Mouse (Mus musculus) hindbrain, embryonic 10.5 days (tissue): ENCODE measurements around the gene Oard1. TPM values are rescaled to one million over a fixed set of nuclear protein-coding genes. Genes with fewer than 3 reads are reported as not detected.

Experiments
- DNase-seq: peaks from one replicate; pipeline ENCODE4 v3.0.0-alpha.2; 2017; ENCODE audit warnings: low spot score
- H3K27ac ChIP-seq: fragments of 300-500 bp; sonication (generic); 2 replicates; pipeline ENCODE4 v1.5.1; 2016; ENCODE audit warnings: mild to moderate bottlenecking, moderate library complexity
- H3K27me3 ChIP-seq: fragments of 300-500 bp; sonication (generic); 2 replicates; pipeline ENCODE4 v1.6.1; 2016; ENCODE audit warnings: mild to moderate bottlenecking; ENCODE audit not compliant: poor library complexity, insufficient read depth, severe bottlenecking
- H3K36me3 ChIP-seq: fragments of 300-500 bp; sonication (generic); 2 replicates; pipeline ENCODE4 v1.6.1; 2016; ENCODE audit warnings: mild to moderate bottlenecking, moderate library complexity
- H3K4me1 ChIP-seq: fragments of 300-500 bp; sonication (generic); replicated peaks from 2 replicates; pipeline ENCODE4 v1.6.1; 2016; ENCODE audit warnings: mild to moderate bottlenecking
- H3K4me3 ChIP-seq: fragments of 300-500 bp; sonication (generic); 2 replicates; pipeline ENCODE4 v1.5.1; 2016; ENCODE audit warnings: mild to moderate bottlenecking, moderate library complexity
- H3K9me3 ChIP-seq: fragments of 300-500 bp; sonication (generic); 2 replicates; pipeline ENCODE4 v1.6.1; 2016; ENCODE audit warnings: mild to moderate bottlenecking, moderate library complexity
- WGBS: fragments of 180-500 bp; shearing (Covaris S2); methylation state at CpG from one replicate; pipeline ENCODE4 v1.1.7; 2016; 5-methylcytosine and 5-hydroxymethylcytosine counted together
- polyA plus RNA-seq: library from polyadenylated mRNA; unstranded; fragments of >200 nt; fragmentation: Nextera tagmentation; extraction: Ambion mirVana; gene quantifications from 2 replicates; pipeline ENCODE4 v1.2.1, GENCODE M21; 2016

Gene Oard1
- polyA plus RNA-seq, 1 experiment from 2014 or later = 81.8 TPM

GRCm38 (mm10) chr17:48416011-48416410 is 6.2 kb downstream of the Oard1 start:
- H3K4me1 ChIP-seq = peaks cover 12% of the 10 kb centered on the region
- H3K27me3 ChIP-seq = no peaks in the 10 kb centered on the region
- DNase-seq = no peak
- WGBS = 90% methylated on average over 7 of the region's 7 CpGs
- no peak overlapping the region for H3K4me3 ChIP-seq
- no peaks in the 10 kb centered on the region for H3K9me3 ChIP-seq
- no peak overlapping the region for H3K27ac ChIP-seq
- peaks cover 73% of the 10 kb centered on the region for H3K36me3 ChIP-seq

- no peak overlapping the region for H3K27ac ChIP-seq
- no peaks in the 10 kb centered on the region for H3K27me3 ChIP-seq
- peaks cover 73% of the 10 kb centered on the region for H3K36me3 ChIP-seq
- no peak overlapping the region for H3K4me3 ChIP-seq
- H3K9me3 ChIP-seq = no peaks in the 10 kb centered on the region
- WGBS = 91% methylated on average over 14 of the region's 14 CpGs
- peaks cover 6% of the 10 kb centered on the region; the same call in 1 of the 2 replicates for H3K4me1 ChIP-seq
- DNase-seq = peak; percentile 52
These were observed 6.8 kb downstream of the Oard1 start for GRCm38 (mm10) chr17:48416425-48417195.

GRCm38 (mm10) chr17:48417521-48417920 is 7.7 kb downstream of the Oard1 start:
- DNase-seq = no peak
- H3K9me3 ChIP-seq = no peaks in the 10 kb centered on the region
- 90% methylated on average over 6 of the region's 6 CpGs for WGBS
- no peaks in the 10 kb centered on the region for H3K27me3 ChIP-seq
- H3K4me3 ChIP-seq = no peak overlapping the region
- H3K4me1 ChIP-seq = no peaks in the 10 kb centered on the region
- H3K27ac ChIP-seq = no peak overlapping the region
- H3K36me3 ChIP-seq = peaks cover 66% of the 10 kb centered on the region

- Histone ChIP-seq H3K4me3 (no peak overlapping the region), H3K9me3 (no peaks in the 10 kb centered on the region), H3K27ac (no peak overlapping the region), H3K36me3 (peaks cover 61% of the 10 kb centered on the region), H3K27me3 (no peaks in the 10 kb centered on the region), H3K4me1 (no peaks in the 10 kb centered on the region)
- 84% methylated on average over 7 of the region's 7 CpGs for WGBS
- DNase-seq = no peak
These were observed 8.4 kb downstream of the Oard1 start for GRCm38 (mm10) chr17:48418174-48418573.

- 92% methylated on average over 1 of the region's 1 CpGs for whole genome bisulfite sequencing
- peaks cover 57% of the 10 kb centered on the region for H3K36me3 ChIP-seq
These were observed 9.0 kb downstream of the Oard1 start for GRCm38 (mm10) chr17:48418781-48419180.

GRCm38 (mm10) chr17:48419571-48419970 is 9.8 kb downstream of the Oard1 start:
- no peak for DNase-seq

More at GRCm38 (mm10) chr17:48418781-48419180, 9.0 kb downstream of the Oard1 start:
- Histone ChIP-seq H3K27me3 (no peaks in the 10 kb centered on the region), H3K27ac (no peak overlapping the region), H3K9me3 (no peaks in the 10 kb centered on the region), H3K4me1 (no peaks in the 10 kb centered on the region), H3K4me3 (no peak overlapping the region)
- no peak for DNase-seq

GRCm38 (mm10) chr17:48424237-48424636 is 14.4 kb downstream of the Oard1 start:
- Histone ChIP-seq H3K9me3 (no peaks in the 10 kb centered on the region), H3K36me3 (0 out of 2 replicates have a peak, but pooled peaks cover 4% of the 10 kb centered on the region), H3K27ac (no peak overlapping the region), H3K4me1 (peaks cover 21% of the 10 kb centered on the region), H3K27me3 (no peaks in the 10 kb centered on the region), H3K4me3 (no peak overlapping the region)
- 90% methylated on average over 9 of the region's 9 CpGs for WGBS
- DNase-seq = no peak

More at GRCm38 (mm10) chr17:48419571-48419970, 9.8 kb downstream of the Oard1 start:
- Histone ChIP-seq H3K27ac (no peak overlapping the region), H3K36me3 (peaks cover 49% of the 10 kb centered on the region), H3K4me3 (no peak overlapping the region), H3K4me1 (no peaks in the 10 kb centered on the region), H3K9me3 (no peaks in the 10 kb centered on the region), H3K27me3 (no peaks in the 10 kb centered on the region)
- 78% methylated on average over 2 of the region's 2 CpGs for WGBS

- Histone ChIP-seq H3K27me3 (no peaks in the 10 kb centered on the region), H3K36me3 (no peaks in the 10 kb centered on the region), H3K4me1 (peaks cover 32% of the 10 kb centered on the region), H3K4me3 (no peak overlapping the region), H3K27ac (0 out of 2 replicates have a peak overlapping the region, but pooled peaks have one; percentile 40), H3K9me3 (no peaks in the 10 kb centered on the region)
- 61% methylated on average over 9 of the region's 9 CpGs for WGBS
- DNase-seq = no peak
These were observed 16.2 kb downstream of the Oard1 start for GRCm38 (mm10) chr17:48425823-48426612.

- DNase-seq = no peak
These were observed 17.4 kb downstream of the Oard1 start for GRCm38 (mm10) chr17:48426991-48427750.

GRCm38 (mm10) chr17:48427852-48428530 is 18.2 kb downstream of the Oard1 start:
- 68% methylated on average over 11 of the region's 11 CpGs for WGBS
- Histone ChIP-seq H3K9me3 (no peaks in the 10 kb centered on the region), H3K4me3 (no peak overlapping the region), H3K36me3 (no peaks in the 10 kb centered on the region), H3K27me3 (no peaks in the 10 kb centered on the region), H3K4me1 (peaks cover 50% of the 10 kb centered on the region), H3K27ac (peak overlapping the region; percentile 69; the same call in 1 of the 2 replicates)
- no peak for DNase-seq

More at GRCm38 (mm10) chr17:48426991-48427750, 17.4 kb downstream of the Oard1 start:
- H3K4me3 ChIP-seq = no peak overlapping the region
- H3K36me3 ChIP-seq = no peaks in the 10 kb centered on the region
- 71% methylated on average over 13 of the region's 13 CpGs for WGBS
- peaks cover 42% of the 10 kb centered on the region for H3K4me1 ChIP-seq
- no peaks in the 10 kb centered on the region for H3K27me3 ChIP-seq
- peak overlapping the region; percentile 69 for H3K27ac ChIP-seq
- H3K9me3 ChIP-seq = no peaks in the 10 kb centered on the region

GRCm38 (mm10) chr17:48430394-48430793 is 20.6 kb downstream of the Oard1 start:
- Histone ChIP-seq H3K27ac (peak overlapping the region; percentile 75), H3K4me3 (no peak overlapping the region), H3K36me3 (no peaks in the 10 kb centered on the region), H3K9me3 (no peaks in the 10 kb centered on the region), H3K27me3 (no peaks in the 10 kb centered on the region), H3K4me1 (peaks cover 54% of the 10 kb centered on the region)
- DNase-seq = no peak
- WGBS = 63% methylated on average over 5 of the region's 5 CpGs

- WGBS = 78% methylated on average over 5 of the region's 5 CpGs
- H3K4me1 ChIP-seq = peaks cover 53% of the 10 kb centered on the region
These were observed 21.2 kb downstream of the Oard1 start for GRCm38 (mm10) chr17:48431054-48431453.

More at GRCm38 (mm10) chr17:48431054-48431453, 21.2 kb downstream of the Oard1 start:
- Histone ChIP-seq H3K27ac (no peak overlapping the region), H3K9me3 (no peaks in the 10 kb centered on the region), H3K27me3 (no peaks in the 10 kb centered on the region), H3K4me3 (no peak overlapping the region), H3K36me3 (no peaks in the 10 kb centered on the region)
- no peak for DNase-seq
